Mouse (Mus musculus): ENCODE measurements around the gene Sval2. TPM values are rescaled to one million over a fixed set of nuclear protein-coding genes. Genes with fewer than 3 reads are reported as not detected.

The Sval2 gene
- polyA plus RNA-seq (2015; fragmentation: Illumina TruSeq; extraction: RNeasy Lipid Tissue Mini Kit (QIAGEN cat#74804); ENCODE audit: insufficient read depth, low read depth, low replicate concordance): not detected

GRCm38 (mm10) chr6:41852689-41853088 is at the start of gene Sval2:
Sval2 (plus strand) TSS chr6:41852989.

GRCm38 (mm10) chr6:41847235-41847634 is 5.6 kb upstream of the Sval2 start, which contains the start of gene Pip:
Pip (plus strand) TSS chr6:41847535.

Other genes with a start within 250 kb of the Sval2 start
- 2.8 TPM for gene Ephb6, start 247.5 kb upstream of the Sval2 start, polyA plus RNA-seq (2015; fragmentation: Illumina TruSeq; extraction: RNeasy Lipid Tissue Mini Kit (QIAGEN cat#74804); ENCODE audit: insufficient read depth, low read depth, low replicate concordance)
- gene Trpv6, start 216.6 kb upstream of the Sval2 start, polyA plus RNA-seq (2015; fragmentation: Illumina TruSeq; extraction: RNeasy Lipid Tissue Mini Kit (QIAGEN cat#74804); ENCODE audit: insufficient read depth, low read depth, low replicate concordance): 1.3 TPM
- gene Trpv5, start 172.2 kb upstream of the Sval2 start, polyA plus RNA-seq (2015; fragmentation: Illumina TruSeq; extraction: RNeasy Lipid Tissue Mini Kit (QIAGEN cat#74804); ENCODE audit: insufficient read depth, low read depth, low replicate concordance): not detected
- not detected for gene Llcfc1, start 168.6 kb upstream of the Sval2 start, polyA plus RNA-seq (2015; fragmentation: Illumina TruSeq; extraction: RNeasy Lipid Tissue Mini Kit (QIAGEN cat#74804); ENCODE audit: insufficient read depth, low read depth, low replicate concordance)
- not detected for gene Kel, start 148.7 kb upstream of the Sval2 start, polyA plus RNA-seq (2015; fragmentation: Illumina TruSeq; extraction: RNeasy Lipid Tissue Mini Kit (QIAGEN cat#74804); ENCODE audit: insufficient read depth, low read depth, low replicate concordance)
- gene Olfr459, start 77.8 kb upstream of the Sval2 start, polyA plus RNA-seq (2015; fragmentation: Illumina TruSeq; extraction: RNeasy Lipid Tissue Mini Kit (QIAGEN cat#74804); ENCODE audit: insufficient read depth, low read depth, low replicate concordance): not detected
- gene Pip, start 5.5 kb upstream of the Sval2 start, polyA plus RNA-seq (2015; fragmentation: Illumina TruSeq; extraction: RNeasy Lipid Tissue Mini Kit (QIAGEN cat#74804); ENCODE audit: insufficient read depth, low read depth, low replicate concordance): not detected
- not detected for gene Sval1, start 98.6 kb downstream of the Sval2 start, polyA plus RNA-seq (2015; fragmentation: Illumina TruSeq; extraction: RNeasy Lipid Tissue Mini Kit (QIAGEN cat#74804); ENCODE audit: insufficient read depth, low read depth, low replicate concordance)
- not detected for gene Sval3, start 115.2 kb downstream of the Sval2 start, polyA plus RNA-seq (2015; fragmentation: Illumina TruSeq; extraction: RNeasy Lipid Tissue Mini Kit (QIAGEN cat#74804); ENCODE audit: insufficient read depth, low read depth, low replicate concordance)
- gene Sva, start 185.4 kb downstream of the Sval2 start, polyA plus RNA-seq (2015; fragmentation: Illumina TruSeq; extraction: RNeasy Lipid Tissue Mini Kit (QIAGEN cat#74804); ENCODE audit: insufficient read depth, low read depth, low replicate concordance): not detected